Mouse (Mus musculus) MEL (cell line): ENCODE results near the gene Arhgap6.
A peak's percentile ranks its signal among the peaks of the same experiment; 100 is the strongest.

Experiments used
- CTCF ChIP-seq, 3 experiments: IDR thresholded peaks in 2 of 3; conservative IDR thresholded peaks in 1 of 3; 2 replicates each; pipeline ENCODE4 v1.5.1; 2011 to 2012; ENCODE audit warnings: low read length in 3 of 3, low read depth in 2 of 3, mild to moderate bottlenecking in 2 of 3, improper control_type of control experiment in 1 of 3, inconsistent platforms in 1 of 3, mixed read lengths in 1 of 3, moderate library complexity in 1 of 3; ENCODE audit not compliant: control insufficient read depth in 1 of 3, insufficient read depth in 1 of 3, poor library complexity in 1 of 3, severe bottlenecking in 1 of 3
- EP300 ChIP-seq, 2 experiments: IDR thresholded peaks; 2 replicates each; pipeline ENCODE4 v1.6.1; 2011; ENCODE audit warnings: improper control_type of control experiment in 2 of 2, low read length in 2 of 2, low read depth in 1 of 2, mild to moderate bottlenecking in 1 of 2
- GATA1 ChIP-seq: IDR thresholded peaks from 2 replicates; pipeline ENCODE4 v1.6.1; 2011; ENCODE audit warnings: low read depth, low read length, improper control_type of control experiment
- TBP ChIP-seq: IDR thresholded peaks from 2 replicates; pipeline ENCODE4 v1.8.0; 2011; ENCODE audit warnings: low read depth, low read length, improper control_type of control experiment
- ZC3H11A ChIP-seq: IDR thresholded peaks from 2 replicates; pipeline ENCODE4 v1.6.1; 2012; ENCODE audit warnings: low read depth, mild to moderate bottlenecking, inconsistent platforms, low read length, improper control_type of control experiment
- ZKSCAN1 ChIP-seq: IDR thresholded peaks from 2 replicates; pipeline ENCODE4 v1.6.1; 2012; ENCODE audit warnings: low read depth, mild to moderate bottlenecking, inconsistent platforms, low read length, improper control_type of control experiment, moderate library complexity

GRCm38 (mm10) chrX:169123773-169124151, 328.9 kb downstream of the Arhgap6 start:
- TF ChIP-seq GATA1 (peak; percentile 87), ZC3H11A (no peak), CTCF (IDR thresholded peaks at IDR 0.05 in 2 of 3, conservative IDR thresholded peaks at IDR 0.05 in 1 of 3; ENCODE audit: control insufficient read depth in 1 of 3, insufficient read depth in 1 of 3, low read depth in 2 of 3, low read length in 3 of 3, poor library complexity in 1 of 3, severe bottlenecking in 1 of 3) (no peak), TBP (no peak), ZKSCAN1 (no peak), EP300 (IDR thresholded peaks at IDR 0.05; ENCODE audit: low read depth in 1 of 2, low read length in 2 of 2) (peak; percentile 71 to 83)
